In genomic region chr3:51748436-51749376, GRCm38 (mm10) we compare ENCODE assay signal across 8 mouse cellular contexts.
DNase-seq lines count a peak whose midpoint lies in the region; ATAC-seq lines count a peak whose summit lies in the region.

No protein-coding gene starts in this region.

- H3K4me3 ChIP-seq in heart, embryonic 13.5 days: no peak overlapping the region
- no peak overlapping the region for H3K4me3 ChIP-seq in embryonic facial prominence, embryonic 14.5 days (ENCODE audit: low read depth, low read length)
- no peak overlapping the region for H3K4me3 ChIP-seq in intestine, embryonic 16.5 days (ENCODE audit: low read length)

- H3K36me3 ChIP-seq in heart, embryonic 13.5 days: no peaks in the 10 kb centered on the region
- H3K36me3 ChIP-seq in embryonic facial prominence, embryonic 14.5 days (ENCODE audit: control insufficient read depth, insufficient read depth, low read length): no peaks in the 10 kb centered on the region
- no peaks in the 10 kb centered on the region for H3K36me3 ChIP-seq in intestine, embryonic 16.5 days (ENCODE audit: control insufficient read depth, insufficient read depth, low read length)

- no peaks in the 10 kb centered on the region for H3K27me3 ChIP-seq in heart, embryonic 13.5 days (replicated peaks)
- no peaks in the 10 kb centered on the region for H3K27me3 ChIP-seq in embryonic facial prominence, embryonic 14.5 days (replicated peaks; ENCODE audit: control insufficient read depth, insufficient read depth, low read length)
- no peaks in the 10 kb centered on the region for H3K27me3 ChIP-seq in intestine, embryonic 16.5 days (replicated peaks; ENCODE audit: control insufficient read depth, insufficient read depth, low read length)

- peaks cover 51% of the 10 kb centered on the region for H3K4me1 ChIP-seq in heart, embryonic 13.5 days
- H3K4me1 ChIP-seq in embryonic facial prominence, embryonic 14.5 days (ENCODE audit: control insufficient read depth, insufficient read depth, low read length): peaks cover 19% of the 10 kb centered on the region
- peaks cover 20% of the 10 kb centered on the region for H3K4me1 ChIP-seq in intestine, embryonic 16.5 days (ENCODE audit: control insufficient read depth, insufficient read depth, low read length)

- WGBS in heart, embryonic 13.5 days: 71% methylated on average over 17 of the region's 17 CpGs
- 71% methylated on average over 17 of the region's 17 CpGs for WGBS in embryonic facial prominence, embryonic 14.5 days
- WGBS in intestine, embryonic 16.5 days: 78% methylated on average over 17 of the region's 17 CpGs

- no peaks in the 10 kb centered on the region for H3K9me3 ChIP-seq in heart, embryonic 13.5 days
- no peaks in the 10 kb centered on the region for H3K9me3 ChIP-seq in embryonic facial prominence, embryonic 14.5 days (ENCODE audit: control insufficient read depth, low read length)
- no peaks in the 10 kb centered on the region for H3K9me3 ChIP-seq in intestine, embryonic 16.5 days (ENCODE audit: control insufficient read depth, low read length)

- intact Hi-C loops in heart, postnatal 14 days (cut with DNase I): no loop called here

- no peak for DNase-seq in heart, postnatal 14 days
- DNase-seq in Muller cell, postnatal 12 days (ENCODE audit: inconsistent ontology term): peak; percentile 22
- DNase-seq in embryonic facial prominence, embryonic 14.5 days (ENCODE audit: low spot score): no peak
- no peak for DNase-seq in frontal cortex, postnatal 10 days (ENCODE audit: low spot score in 2 of 2)
- no peak for DNase-seq in right cerebral cortex, postnatal 10 days (ENCODE audit: low spot score in 2 of 2)

- H3K4me2 ChIP-seq in heart, embryonic 13.5 days: peak overlapping the region; percentile 59; the same call in 1 of the 2 replicates
- H3K4me2 ChIP-seq in embryonic facial prominence, embryonic 14.5 days (ENCODE audit: low read depth, low read length): no peak overlapping the region
- no peak overlapping the region for H3K4me2 ChIP-seq in intestine, embryonic 16.5 days (ENCODE audit: low read depth, low read length)

- H3K27ac ChIP-seq in heart, embryonic 13.5 days (replicated peaks): peak overlapping the region; percentile 97
- H3K27ac ChIP-seq in embryonic facial prominence, embryonic 14.5 days (replicated peaks; ENCODE audit: low read depth, low read length): peak overlapping the region; percentile 56
- peak overlapping the region; percentile 77; the same call in 1 of the 2 replicates for H3K27ac ChIP-seq in intestine, embryonic 16.5 days (ENCODE audit: low read length)

- peak overlapping the region; percentile 73 for H3K9ac ChIP-seq in heart, embryonic 13.5 days
- no peak overlapping the region for H3K9ac ChIP-seq in embryonic facial prominence, embryonic 14.5 days (ENCODE audit: low read depth, low read length)
- 0 out of 2 replicates have a peak overlapping the region, but pooled peaks have one; percentile 5 for H3K9ac ChIP-seq in intestine, embryonic 16.5 days (ENCODE audit: low read depth, low read length)

- no peak for ATAC-seq in heart, embryonic 13.5 days (ENCODE audit: extremely low read depth, insufficient number of reproducible peaks, low FRiP score, low TSS enrichment)
- no peak for ATAC-seq in embryonic facial prominence, embryonic 14.5 days (ENCODE audit: low read depth)
- no peak for ATAC-seq in intestine, embryonic 16.5 days
- no peak for ATAC-seq in granulocyte monocyte progenitor cell, adult 5-6 weeks (replicated peaks; ENCODE audit: poor library complexity, severe bottlenecking)
